Mouse (Mus musculus) frontal cortex, postnatal 36 days (tissue): ENCODE data around the gene Prdm10.

Source experiments
- DNase-seq, 2 experiments: peaks; one replicate each; pipeline ENCODE4 v3.0.0; 2022; ENCODE audit warnings: low spot score in 2 of 2

Prdm10 gene

DNA sequence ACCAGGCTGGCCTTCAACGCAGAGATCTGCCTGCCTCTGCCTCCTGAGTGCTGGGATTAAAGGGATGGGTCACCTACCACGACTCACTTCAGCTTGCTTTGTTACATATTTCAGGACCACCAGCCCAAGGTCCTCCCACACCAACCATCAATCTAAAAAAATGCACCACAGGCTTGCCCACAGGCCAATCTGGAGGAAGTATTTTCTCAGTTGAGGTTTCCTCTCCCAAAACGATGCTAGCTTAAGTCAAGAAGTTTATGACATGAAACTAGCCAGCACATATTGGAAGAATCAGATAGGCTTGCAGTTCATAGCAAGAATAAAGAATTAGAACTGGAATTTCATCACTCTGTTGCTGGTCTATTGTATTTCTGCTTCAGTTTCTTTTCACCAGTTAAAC is 24.0 kb downstream of the Prdm10 start:
- no peak for DNase-seq

GRCm38 (mm10) chr9:31305117-31305516 is 24.8 kb downstream of the Prdm10 start:
- no peak for DNase-seq

DNA sequence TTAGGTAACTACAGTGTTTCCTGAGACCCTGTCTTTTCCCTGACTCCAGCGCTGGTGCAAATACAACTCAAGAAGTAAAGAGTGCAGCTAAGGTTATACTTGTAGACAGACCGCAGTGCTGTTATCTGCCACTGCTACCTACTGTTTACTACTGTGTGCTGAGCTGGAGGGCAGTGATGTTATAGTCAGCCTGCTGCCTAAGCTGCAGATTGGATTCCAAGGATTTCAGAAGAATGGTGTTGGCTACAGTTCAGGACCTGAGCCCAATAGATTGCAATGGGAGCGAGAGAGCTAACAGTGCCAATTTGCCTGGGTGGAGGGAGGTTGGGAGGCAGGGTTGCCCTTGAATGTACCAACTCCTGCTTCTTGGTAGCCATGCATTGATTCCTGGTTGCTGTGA is 25.5 kb downstream of the Prdm10 start:
- no peak for DNase-seq

GRCm38 (mm10) chr9:31307232-31307631 is 26.9 kb downstream of the Prdm10 start:
- no peak for DNase-seq

GRCm38 (mm10) chr9:31309041-31309440 is 28.7 kb downstream of the Prdm10 start:
- no peak for DNase-seq

GRCm38 (mm10) chr9:31310662-31311061 is 30.3 kb downstream of the Prdm10 start:
- DNase-seq = no peak

DNA sequence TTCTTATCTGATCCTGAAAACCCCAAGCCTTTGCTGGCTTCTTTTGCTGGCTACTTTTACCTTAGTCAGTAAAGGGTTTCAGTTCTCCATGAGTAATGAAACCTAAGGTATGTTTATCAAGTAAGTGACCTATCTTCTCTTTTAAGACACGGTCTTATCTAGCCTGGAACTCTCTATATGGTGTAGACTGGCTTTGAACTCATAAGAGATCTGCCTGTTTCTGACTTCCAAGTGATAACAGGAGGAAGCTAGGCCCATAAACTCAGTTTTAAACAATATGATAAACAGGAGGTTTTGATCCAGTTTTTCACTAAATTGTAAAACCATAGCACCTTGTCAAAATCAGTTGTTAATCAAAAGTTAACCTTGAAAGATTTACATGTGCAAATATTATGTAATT is 33.5 kb downstream of the Prdm10 start:
- DNase-seq = no peak

DNA sequence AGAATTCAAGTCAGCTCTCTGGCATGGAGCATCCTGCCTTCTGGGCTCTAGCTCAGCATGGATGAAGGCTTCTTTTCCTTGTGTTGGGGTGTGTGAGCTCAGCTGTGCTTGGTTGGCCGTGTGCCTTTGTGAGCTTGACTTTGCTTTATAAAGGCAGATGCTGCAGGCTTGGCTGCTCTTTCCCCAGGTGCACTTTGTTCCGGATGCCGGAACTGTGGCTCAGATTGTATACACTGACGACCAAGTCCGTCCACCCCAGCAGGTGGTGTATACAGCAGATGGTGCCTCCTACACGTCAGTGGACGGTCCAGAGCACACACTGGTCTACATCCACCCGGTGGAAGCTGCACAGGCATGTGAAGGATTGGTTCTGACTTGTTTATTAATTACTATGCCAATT is 35.6 kb downstream of the Prdm10 start:
- DNase-seq = peak in 1 of 2 experiments; percentile 13

DNA sequence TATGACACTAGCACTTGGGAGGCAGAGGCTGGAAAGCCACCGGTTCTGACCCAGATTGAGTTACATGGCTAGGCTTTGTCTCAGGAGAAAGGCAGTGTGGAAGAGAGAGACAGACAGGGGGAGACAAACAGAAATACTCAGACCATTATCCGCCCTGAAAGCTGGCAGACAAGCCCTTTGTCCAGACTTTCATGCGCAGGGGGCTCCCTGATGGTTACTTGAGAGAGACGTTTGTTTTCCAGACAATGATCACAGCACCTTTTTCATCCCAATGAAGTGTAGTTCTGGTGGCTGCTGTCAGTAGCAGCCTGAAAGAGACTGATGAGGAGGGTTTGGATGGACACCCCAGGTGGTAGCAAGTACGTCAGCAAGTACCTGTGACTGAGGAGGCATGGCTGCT is 38.6 kb downstream of the Prdm10 start:
- DNase-seq = no peak

- DNase-seq = no peak
Observed at GRCm38 (mm10) chr9:31320734-31321133, 40.4 kb downstream of the Prdm10 start.

DNA sequence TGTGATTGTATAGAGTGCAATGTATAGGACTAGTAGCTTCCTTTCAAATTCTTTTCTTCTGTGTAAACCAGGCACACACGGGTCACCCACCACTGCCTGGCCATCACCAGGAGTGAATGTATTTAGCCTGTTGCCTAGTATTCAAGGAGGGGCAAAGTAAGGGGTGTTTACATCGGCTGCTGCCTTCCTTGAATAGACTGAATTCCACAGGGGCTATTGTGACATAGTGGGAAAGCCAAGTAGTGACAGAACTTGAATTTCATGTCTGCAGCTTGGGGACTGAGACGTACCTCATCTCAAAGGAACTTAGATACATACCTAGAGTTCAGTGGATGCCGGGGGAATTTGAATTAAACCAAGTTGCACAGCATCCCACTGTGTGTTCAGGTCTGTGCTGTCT is 41.2 kb downstream of the Prdm10 start:
- DNase-seq = no peak

GRCm38 (mm10) chr9:31322090-31322489 is 41.8 kb downstream of the Prdm10 start:
- DNase-seq = no peak

GRCm38 (mm10) chr9:31330816-31331215 is 50.5 kb downstream of the Prdm10 start:
- DNase-seq = no peak

- DNase-seq = peak; percentile 82 to 89
Observed at GRCm38 (mm10) chr9:31331246-31331645, 50.9 kb downstream of the Prdm10 start.

DNA sequence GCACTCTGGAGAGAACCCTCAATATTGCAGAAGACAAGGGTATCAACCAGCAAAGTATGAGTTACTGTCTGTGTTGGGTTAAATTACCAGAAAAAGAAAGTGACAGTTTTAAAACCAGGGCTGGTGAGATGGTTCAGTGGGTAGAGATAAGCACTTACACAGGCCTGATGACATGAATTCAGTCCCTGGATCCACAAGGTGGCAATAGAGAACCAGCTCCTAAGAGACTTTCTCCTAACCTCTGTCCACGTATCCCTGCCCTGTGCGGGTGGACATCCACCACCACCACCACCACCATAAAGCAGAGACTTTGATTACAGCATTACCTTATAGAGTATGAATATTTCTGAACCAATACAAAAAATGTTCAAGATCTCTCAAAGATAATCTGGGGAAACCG is 51.6 kb downstream of the Prdm10 start:
- DNase-seq = no peak

DNA sequence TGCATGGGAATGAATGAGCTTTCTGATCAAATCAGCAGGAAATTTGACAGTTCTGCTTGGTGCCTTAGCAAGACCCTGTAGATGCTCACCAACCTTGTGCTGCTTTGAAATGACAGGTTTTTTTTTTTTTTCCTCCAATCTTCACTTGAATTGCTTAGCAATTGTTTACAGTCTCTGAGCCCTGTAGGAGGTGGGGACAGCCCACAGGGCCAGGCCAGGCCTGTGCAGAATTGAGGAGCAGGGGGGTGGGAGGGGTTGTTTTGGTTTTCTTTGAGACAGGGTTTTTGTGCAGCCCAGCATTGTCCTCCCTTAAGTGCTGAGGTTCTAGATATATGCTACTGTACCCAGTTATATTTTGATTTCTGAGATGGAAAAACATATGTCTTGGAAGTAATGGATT is 52.5 kb downstream of the Prdm10 start:
- no peak for DNase-seq

DNA sequence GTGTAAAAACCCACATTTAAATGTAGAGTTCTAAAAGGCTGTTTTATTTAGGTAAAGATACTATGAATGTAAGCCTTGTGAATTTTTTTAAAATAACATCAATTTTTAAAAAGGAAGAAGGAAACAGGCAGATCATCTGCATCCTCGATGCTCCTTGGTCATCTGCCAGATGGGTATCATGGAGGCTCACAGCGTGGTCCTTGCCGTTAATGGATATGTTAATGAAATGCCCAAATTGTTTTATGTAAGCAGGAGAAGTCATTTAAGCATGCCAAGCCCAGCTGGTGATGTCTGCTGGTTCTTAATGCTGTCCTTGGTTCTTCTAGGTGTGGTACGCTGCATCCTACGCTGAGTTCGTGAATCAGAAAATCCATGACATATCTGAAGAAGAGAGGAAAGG is 54.7 kb downstream of the Prdm10 start:
- DNase-seq = no peak

GRCm38 (mm10) chr9:31344289-31344831 is 64.0 kb downstream of the Prdm10 start:
- DNase-seq = peak in 1 of 2 experiments; percentile 13

DNA sequence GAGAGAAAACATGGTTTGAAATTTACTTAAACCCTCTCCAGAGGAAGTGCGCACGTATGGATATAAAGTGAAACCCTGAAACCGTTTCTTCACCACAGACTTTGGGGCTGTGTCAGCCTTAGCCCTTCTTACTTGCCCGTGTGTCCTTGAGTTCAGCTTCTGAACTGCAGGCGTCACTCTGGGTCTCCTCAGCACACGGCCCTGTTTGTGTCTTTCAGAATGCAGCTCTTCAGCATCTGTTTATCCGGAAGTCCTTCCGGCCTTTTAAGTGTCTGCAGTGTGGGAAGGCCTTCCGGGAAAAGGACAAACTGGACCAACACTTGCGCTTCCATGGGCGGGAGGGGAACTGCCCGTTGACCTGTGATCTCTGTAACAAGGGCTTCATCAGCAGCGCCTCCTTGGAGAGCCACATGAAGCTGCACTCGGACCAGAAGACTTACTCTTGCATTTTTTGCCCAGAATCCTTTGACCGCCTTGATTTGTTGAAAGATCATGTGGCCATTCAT is 66.3 kb downstream of the Prdm10 start:
- no peak for DNase-seq

DNA sequence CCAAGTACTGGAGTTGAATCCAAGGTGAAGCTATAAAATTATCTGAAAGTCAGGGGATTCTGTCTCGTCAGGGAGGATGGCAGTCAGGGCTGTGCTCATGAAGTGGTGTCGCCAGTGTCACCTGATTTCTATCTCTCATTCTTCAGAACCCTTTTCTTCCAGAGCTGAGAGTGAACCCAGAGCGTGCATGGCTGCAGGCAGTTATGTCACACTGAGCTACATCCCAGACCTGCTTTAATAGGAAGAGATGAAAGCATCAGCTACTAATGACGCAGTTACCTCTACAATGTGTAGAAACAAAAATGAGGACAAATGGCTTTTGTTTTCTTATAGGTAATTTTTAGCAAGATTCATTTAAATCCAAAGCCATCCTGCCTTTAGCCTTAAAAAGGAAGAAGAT is 68.1 kb downstream of the Prdm10 start:
- DNase-seq = no peak

DNA sequence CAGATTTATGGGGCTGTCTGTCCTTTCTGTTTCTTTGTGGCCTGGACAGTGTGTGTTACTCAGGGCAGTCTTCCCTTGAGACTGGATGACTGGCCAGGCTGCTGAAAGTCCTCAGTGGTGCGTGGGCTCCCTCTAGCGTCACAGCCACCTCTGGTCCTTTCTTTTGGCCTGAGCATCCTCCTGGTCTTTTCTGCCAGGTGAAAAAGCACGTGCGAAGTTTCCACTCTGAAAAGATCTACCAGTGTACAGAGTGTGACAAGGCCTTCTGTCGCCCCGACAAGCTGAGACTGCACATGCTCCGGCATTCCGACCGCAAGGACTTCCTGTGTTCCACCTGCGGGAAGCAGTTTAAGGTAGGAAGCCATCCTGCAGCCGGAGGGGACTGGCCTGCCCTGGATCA is 68.6 kb downstream of the Prdm10 start:
- DNase-seq = peak; percentile 68 to 77

GRCm38 (mm10) chr9:31352716-31353115 is 72.4 kb downstream of the Prdm10 start:
- DNase-seq = no peak

DNA sequence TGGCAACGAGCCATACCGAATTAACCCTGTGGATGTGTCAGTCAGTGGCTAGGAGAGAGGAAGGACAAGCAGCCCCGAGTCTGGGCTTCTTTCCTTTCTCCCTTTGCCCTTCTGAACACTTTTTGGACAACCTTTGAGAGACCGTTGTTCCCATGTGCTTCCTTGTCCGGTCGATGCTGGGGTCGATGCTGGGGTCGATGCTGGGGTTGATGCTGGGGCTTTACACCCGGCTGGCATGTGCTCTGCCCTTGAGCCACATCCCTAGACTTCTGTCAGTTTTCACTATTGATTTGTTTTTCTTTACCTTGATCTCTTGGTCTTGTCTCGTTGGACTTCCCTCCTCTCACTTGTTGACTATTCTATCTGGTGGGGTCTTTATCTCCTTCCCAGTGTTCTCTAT is 73.2 kb downstream of the Prdm10 start:
- DNase-seq = no peak

GRCm38 (mm10) chr9:31354051-31354450 is 73.7 kb downstream of the Prdm10 start:
- no peak for DNase-seq
